Mouse (Mus musculus): ENCODE measurements around the gene Otop3. TPM values are rescaled to one million over a fixed set of nuclear protein-coding genes. Genes with fewer than 3 reads are reported as not detected.

Otop3 gene
- polyA plus RNA-seq, 1 experiment from 2014 or later = 0.11 TPM

DNA sequence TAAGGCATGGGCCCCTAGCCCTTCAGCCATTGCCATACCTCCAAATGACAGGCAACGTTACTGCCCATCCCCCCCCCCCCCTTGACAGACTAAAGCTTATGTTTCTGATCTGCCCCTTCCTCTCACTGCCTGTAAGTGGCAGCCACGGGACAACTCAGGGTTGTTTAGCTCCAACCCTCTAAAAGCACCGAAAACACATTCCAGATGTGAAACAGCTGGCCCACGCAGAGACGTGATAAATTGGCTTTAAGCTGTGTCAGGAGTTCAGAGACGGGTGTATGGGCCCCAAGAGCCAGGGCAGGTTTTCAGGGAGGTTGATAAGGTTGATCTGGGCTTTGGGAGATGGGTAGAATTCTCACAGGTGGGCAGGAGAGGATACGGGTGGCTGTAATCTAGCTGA, 11.0 kb downstream of the Otop3 start:
- no peak for ATAC-seq (ENCODE audit: low read depth)
- no peak overlapping the region for H3K4me3 ChIP-seq (ENCODE audit: low read depth, low read length)
- H3K9ac ChIP-seq (ENCODE audit: low read depth, low read length) = no peak overlapping the region
- H3K27me3 ChIP-seq (ENCODE audit: control insufficient read depth, insufficient read depth, low read depth, low read length) = peaks cover 18% of the 10 kb centered on the region
- H3K36me3 ChIP-seq (ENCODE audit: control insufficient read depth, insufficient read depth) = no peaks in the 10 kb centered on the region
- H3K4me2 ChIP-seq (ENCODE audit: low read depth, low read length) = no peak overlapping the region
- no peaks in the 10 kb centered on the region for H3K9me3 ChIP-seq (replicated peaks; ENCODE audit: control insufficient read depth, low read length)
- 31% methylated on average over 7 of the region's 7 CpGs for WGBS (ENCODE audit: insufficient replicate concordance)
- H3K4me1 ChIP-seq (ENCODE audit: control insufficient read depth, low read depth, low read length) = no peaks in the 10 kb centered on the region
- no peak overlapping the region for H3K27ac ChIP-seq (ENCODE audit: low read length)

DNA sequence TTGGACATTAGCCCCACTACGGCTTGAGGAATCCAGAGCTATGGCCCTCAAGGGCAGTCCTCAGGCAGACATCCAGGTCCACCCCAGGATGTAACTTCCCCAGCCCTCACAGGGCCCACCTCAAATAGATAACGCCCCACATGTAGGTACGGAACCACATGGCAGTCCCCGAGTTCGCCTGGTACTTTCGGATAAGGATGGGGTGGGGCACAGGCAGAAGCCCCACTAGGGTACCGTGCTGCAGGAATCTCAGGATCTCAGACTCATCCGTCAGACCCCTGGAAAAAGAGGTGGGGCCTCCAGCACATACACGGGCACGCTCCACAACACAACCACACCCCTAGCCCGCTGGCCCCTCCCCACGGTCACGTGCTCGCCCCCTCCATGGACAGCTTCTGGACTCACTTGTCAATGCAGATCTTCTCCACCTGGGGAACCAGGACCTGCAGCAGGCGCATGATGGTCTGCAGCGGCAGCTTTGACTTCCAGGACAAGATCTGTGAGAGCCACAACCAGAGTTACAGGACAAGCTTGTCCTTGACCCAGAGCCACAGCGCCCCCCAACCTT, 14.2 kb downstream of the Otop3 start:
- WGBS (ENCODE audit: insufficient replicate concordance) = 48% methylated on average over 17 of the region's 17 CpGs
- peaks cover 15% of the 10 kb centered on the region for H3K27me3 ChIP-seq (ENCODE audit: control insufficient read depth, insufficient read depth, low read depth, low read length)
- no peak for ATAC-seq (ENCODE audit: low read depth)
- H3K9ac ChIP-seq (ENCODE audit: low read depth, low read length) = no peak overlapping the region
- no peak overlapping the region for H3K27ac ChIP-seq (ENCODE audit: low read length)
- no peaks in the 10 kb centered on the region for H3K9me3 ChIP-seq (replicated peaks; ENCODE audit: control insufficient read depth, low read length)
- no peaks in the 10 kb centered on the region for H3K36me3 ChIP-seq (ENCODE audit: control insufficient read depth, insufficient read depth)
- no peaks in the 10 kb centered on the region for H3K4me1 ChIP-seq (ENCODE audit: control insufficient read depth, low read depth, low read length)
- no peak overlapping the region for H3K4me2 ChIP-seq (ENCODE audit: low read depth, low read length)
- H3K4me3 ChIP-seq (ENCODE audit: low read depth, low read length) = no peak overlapping the region

DNA sequence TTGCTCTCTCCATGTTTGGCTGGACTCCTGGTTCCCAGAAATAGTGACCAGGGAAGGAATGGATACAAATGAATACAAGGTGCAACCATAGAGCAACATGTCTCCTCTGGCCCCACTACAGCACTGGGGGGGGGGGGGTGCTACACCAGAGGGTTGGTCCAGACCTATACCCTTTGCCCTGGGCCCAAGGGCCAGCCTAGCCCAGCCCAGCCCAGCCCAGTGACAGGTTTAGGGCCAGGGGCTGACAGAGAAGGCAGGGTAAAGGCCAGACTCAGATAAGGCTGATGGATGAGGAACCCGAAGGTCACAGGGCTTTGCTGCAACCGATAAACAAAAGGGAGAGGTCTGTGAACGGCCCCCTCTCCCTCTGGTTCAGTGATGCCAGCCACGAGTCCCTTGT, 15.4 kb downstream of the Otop3 start:
- Histone ChIP-seq H3K9me3 (replicated peaks; ENCODE audit: control insufficient read depth, low read length) (no peaks in the 10 kb centered on the region), H3K27ac (ENCODE audit: low read length) (no peak overlapping the region), H3K4me2 (ENCODE audit: low read depth, low read length) (no peak overlapping the region), H3K4me3 (ENCODE audit: low read depth, low read length) (no peak overlapping the region), H3K4me1 (ENCODE audit: control insufficient read depth, low read depth, low read length) (no peaks in the 10 kb centered on the region), H3K27me3 (ENCODE audit: control insufficient read depth, insufficient read depth, low read depth, low read length) (peaks cover 4% of the 10 kb centered on the region; the same call in 1 of the 2 replicates), H3K36me3 (ENCODE audit: control insufficient read depth, insufficient read depth) (no peaks in the 10 kb centered on the region), H3K9ac (ENCODE audit: low read depth, low read length) (no peak overlapping the region)
- 31% methylated on average over 4 of the region's 4 CpGs for WGBS (ENCODE audit: insufficient replicate concordance)
- ATAC-seq (ENCODE audit: low read depth) = no peak

DNA sequence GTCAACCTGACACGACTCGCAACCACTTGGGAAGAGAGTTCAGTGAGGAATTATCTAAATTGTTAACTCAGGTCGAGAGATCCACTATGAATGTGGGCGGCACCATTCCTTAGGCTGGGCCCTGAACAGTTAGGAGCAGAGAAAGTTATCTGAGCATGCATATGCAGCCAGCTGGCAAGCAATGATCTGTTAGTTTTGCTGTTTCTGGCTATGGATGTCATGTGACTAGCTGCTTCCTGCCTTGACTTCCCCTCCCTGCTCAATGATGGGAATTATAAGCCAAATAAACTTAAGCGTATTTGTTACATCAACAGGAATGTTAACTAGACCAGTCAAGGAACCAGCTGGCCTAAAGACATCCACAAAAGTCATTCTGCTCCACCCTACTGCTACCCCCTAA, 18.8 kb downstream of the Otop3 start:
- no peak for ATAC-seq (ENCODE audit: low read depth)
- H3K9ac ChIP-seq (ENCODE audit: low read depth, low read length) = no peak overlapping the region
- no peak overlapping the region for H3K4me2 ChIP-seq (ENCODE audit: low read depth, low read length)
- no peaks in the 10 kb centered on the region; the same call in 1 of the 2 replicates for H3K27me3 ChIP-seq (ENCODE audit: control insufficient read depth, insufficient read depth, low read depth, low read length)
- no peaks in the 10 kb centered on the region for H3K4me1 ChIP-seq (ENCODE audit: control insufficient read depth, low read depth, low read length)
- 67% methylated on average over 5 of the region's 5 CpGs for WGBS (ENCODE audit: insufficient replicate concordance)
- H3K4me3 ChIP-seq (ENCODE audit: low read depth, low read length) = no peak overlapping the region
- H3K36me3 ChIP-seq (ENCODE audit: control insufficient read depth, insufficient read depth) = no peaks in the 10 kb centered on the region
- no peak overlapping the region for H3K27ac ChIP-seq (ENCODE audit: low read length)
- no peaks in the 10 kb centered on the region for H3K9me3 ChIP-seq (replicated peaks; ENCODE audit: control insufficient read depth, low read length)

DNA sequence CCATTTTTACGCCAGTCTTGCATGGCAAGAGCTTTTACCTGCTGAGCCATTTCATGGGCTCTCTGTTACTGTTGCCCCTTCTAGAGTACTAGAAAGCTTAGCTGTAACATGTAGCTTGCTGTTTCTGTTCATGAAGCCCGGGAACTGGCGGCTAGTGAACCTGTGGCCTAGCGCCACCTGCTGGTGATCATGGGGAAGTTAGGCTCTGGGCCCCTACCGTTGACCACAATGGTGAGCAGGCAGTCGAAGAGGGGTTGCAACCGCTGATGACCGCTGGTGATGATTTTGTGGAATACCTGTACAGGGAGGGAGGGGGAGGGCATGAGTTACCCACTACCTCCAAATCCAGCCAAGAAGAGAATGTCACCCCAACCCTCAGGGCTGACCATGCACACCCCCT, 19.7 kb downstream of the Otop3 start:
- WGBS (ENCODE audit: insufficient replicate concordance) = 6% methylated on average over 8 of the region's 8 CpGs

DNA sequence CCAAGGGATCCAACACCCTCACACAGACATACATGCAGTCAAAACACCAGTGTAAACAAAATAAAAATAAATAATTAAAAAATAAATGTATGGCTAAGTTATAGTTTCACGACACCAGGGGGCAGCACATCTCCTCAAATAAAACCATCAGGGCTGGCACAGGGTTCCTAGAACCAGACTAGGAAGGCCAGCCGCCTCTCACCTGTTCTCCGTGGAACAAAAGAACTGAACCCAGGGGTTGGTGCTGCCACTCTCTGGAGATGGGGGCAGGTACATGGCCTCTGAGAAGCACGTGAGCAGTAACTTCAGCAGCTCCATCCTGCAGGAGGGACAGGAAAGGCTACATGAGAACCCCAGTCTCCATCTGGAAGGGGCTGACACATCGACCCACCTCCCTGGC, 23.9 kb downstream of the Otop3 start:
- Histone ChIP-seq H3K36me3 (ENCODE audit: control insufficient read depth, insufficient read depth) (no peaks in the 10 kb centered on the region), H3K4me3 (ENCODE audit: low read depth, low read length) (no peak overlapping the region), H3K27ac (ENCODE audit: low read length) (no peak overlapping the region), H3K9ac (ENCODE audit: low read depth, low read length) (no peak overlapping the region), H3K9me3 (replicated peaks; ENCODE audit: control insufficient read depth, low read length) (no peaks in the 10 kb centered on the region), H3K4me2 (ENCODE audit: low read depth, low read length) (no peak overlapping the region), H3K27me3 (ENCODE audit: control insufficient read depth, insufficient read depth, low read depth, low read length) (no peaks in the 10 kb centered on the region), H3K4me1 (ENCODE audit: control insufficient read depth, low read depth, low read length) (no peaks in the 10 kb centered on the region)
- ATAC-seq (ENCODE audit: low read depth) = no peak
- WGBS (ENCODE audit: insufficient replicate concordance) = 13% methylated on average over 5 of the region's 5 CpGs

More for the DNA sequence above, 19.7 kb downstream of the Otop3 start:
- H3K9ac ChIP-seq (ENCODE audit: low read depth, low read length) = no peak overlapping the region
- H3K4me3 ChIP-seq (ENCODE audit: low read depth, low read length) = no peak overlapping the region
- ATAC-seq (ENCODE audit: low read depth) = no peak
- H3K36me3 ChIP-seq (ENCODE audit: control insufficient read depth, insufficient read depth) = no peaks in the 10 kb centered on the region
- no peak overlapping the region for H3K27ac ChIP-seq (ENCODE audit: low read length)
- no peaks in the 10 kb centered on the region; the same call in 1 of the 2 replicates for H3K27me3 ChIP-seq (ENCODE audit: control insufficient read depth, insufficient read depth, low read depth, low read length)
- H3K4me1 ChIP-seq (ENCODE audit: control insufficient read depth, low read depth, low read length) = no peaks in the 10 kb centered on the region
- H3K4me2 ChIP-seq (ENCODE audit: low read depth, low read length) = no peak overlapping the region
- H3K9me3 ChIP-seq (replicated peaks; ENCODE audit: control insufficient read depth, low read length) = no peaks in the 10 kb centered on the region

DNA sequence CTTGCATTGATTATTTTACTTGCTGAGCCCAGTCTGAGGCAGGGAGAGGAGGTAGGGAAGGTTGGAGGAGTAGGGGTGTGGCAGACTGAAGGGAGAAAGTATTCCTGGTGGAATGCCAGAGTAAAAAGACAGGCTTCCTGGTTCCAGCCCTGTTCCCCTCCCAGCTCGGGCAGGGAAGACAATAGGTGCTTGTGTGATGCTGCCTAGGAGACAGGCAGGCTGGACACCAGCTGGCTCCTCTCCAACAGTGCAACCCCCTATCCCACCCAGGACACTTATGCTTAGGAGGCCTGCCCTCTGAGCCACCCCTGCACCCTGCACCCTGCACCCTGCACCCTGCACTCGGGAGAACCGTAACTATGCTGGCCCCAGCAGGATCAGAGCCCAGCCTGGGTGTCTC, 24.8 kb downstream of the Otop3 start:
- Histone ChIP-seq H3K27ac (ENCODE audit: low read length) (no peak overlapping the region), H3K36me3 (ENCODE audit: control insufficient read depth, insufficient read depth) (no peaks in the 10 kb centered on the region), H3K4me1 (ENCODE audit: control insufficient read depth, low read depth, low read length) (no peaks in the 10 kb centered on the region), H3K4me2 (ENCODE audit: low read depth, low read length) (no peak overlapping the region), H3K9ac (ENCODE audit: low read depth, low read length) (no peak overlapping the region), H3K9me3 (replicated peaks; ENCODE audit: control insufficient read depth, low read length) (no peaks in the 10 kb centered on the region), H3K4me3 (ENCODE audit: low read depth, low read length) (no peak overlapping the region), H3K27me3 (ENCODE audit: control insufficient read depth, insufficient read depth, low read depth, low read length) (no peaks in the 10 kb centered on the region)
- WGBS (ENCODE audit: insufficient replicate concordance) = 40% methylated on average over 3 of the region's 3 CpGs
- no peak for ATAC-seq (ENCODE audit: low read depth)

DNA sequence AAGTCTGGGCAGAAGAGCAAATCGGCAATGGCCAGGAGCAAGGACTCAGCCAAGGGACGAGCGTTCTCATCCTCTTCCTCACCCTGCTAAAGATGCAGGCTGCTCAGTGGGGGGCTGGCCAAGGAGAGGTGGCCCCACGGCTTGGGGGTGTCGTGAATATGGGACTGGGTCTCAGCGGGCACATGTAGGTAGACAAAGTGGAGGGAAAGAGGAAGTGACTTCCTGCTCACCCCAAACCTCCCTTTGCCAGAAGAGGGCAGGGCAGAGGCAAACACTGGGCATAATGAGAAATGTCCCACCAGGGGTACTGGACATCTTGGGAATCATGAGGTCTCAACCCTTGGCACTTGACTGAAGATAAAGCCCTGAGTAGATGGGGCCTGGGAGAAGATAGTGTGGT, 25.2 kb downstream of the Otop3 start:
- Histone ChIP-seq H3K27ac (ENCODE audit: low read length) (no peak overlapping the region), H3K36me3 (ENCODE audit: control insufficient read depth, insufficient read depth) (no peaks in the 10 kb centered on the region), H3K9ac (ENCODE audit: low read depth, low read length) (no peak overlapping the region), H3K27me3 (ENCODE audit: control insufficient read depth, insufficient read depth, low read depth, low read length) (no peaks in the 10 kb centered on the region), H3K9me3 (replicated peaks; ENCODE audit: control insufficient read depth, low read length) (no peaks in the 10 kb centered on the region), H3K4me2 (ENCODE audit: low read depth, low read length) (no peak overlapping the region), H3K4me1 (ENCODE audit: control insufficient read depth, low read depth, low read length) (no peaks in the 10 kb centered on the region), H3K4me3 (ENCODE audit: low read depth, low read length) (no peak overlapping the region)
- 49% methylated on average over 6 of the region's 6 CpGs for WGBS (ENCODE audit: insufficient replicate concordance)
- ATAC-seq (ENCODE audit: low read depth) = no peak

DNA sequence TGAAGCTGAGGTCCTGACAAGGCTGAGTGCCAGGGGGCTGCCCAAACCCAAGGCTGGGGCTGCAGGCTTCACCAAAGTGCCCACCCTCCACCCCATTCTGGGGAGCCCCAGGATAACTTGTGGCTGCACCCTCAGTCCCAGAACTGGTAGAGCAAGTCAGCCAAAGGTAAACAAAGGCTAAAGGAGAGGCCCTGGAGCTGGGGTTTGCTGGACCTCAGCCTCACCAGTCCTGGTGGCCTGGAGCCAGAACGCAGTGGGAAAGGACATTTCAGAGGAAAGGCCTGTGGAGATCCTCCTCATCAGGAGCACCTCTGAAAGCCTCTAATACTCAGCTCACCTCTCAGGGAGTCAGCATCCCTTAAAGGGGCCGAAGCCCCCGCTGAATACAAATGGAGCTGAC, 29.6 kb downstream of the Otop3 start:
- Histone ChIP-seq H3K27me3 (ENCODE audit: control insufficient read depth, insufficient read depth, low read depth, low read length) (peaks cover 31% of the 10 kb centered on the region), H3K4me2 (ENCODE audit: low read depth, low read length) (no peak overlapping the region), H3K9me3 (replicated peaks; ENCODE audit: control insufficient read depth, low read length) (no peaks in the 10 kb centered on the region), H3K4me3 (ENCODE audit: low read depth, low read length) (no peak overlapping the region), H3K36me3 (ENCODE audit: control insufficient read depth, insufficient read depth) (no peaks in the 10 kb centered on the region), H3K4me1 (ENCODE audit: control insufficient read depth, low read depth, low read length) (peaks cover 4% of the 10 kb centered on the region), H3K9ac (ENCODE audit: low read depth, low read length) (no peak overlapping the region), H3K27ac (ENCODE audit: low read length) (no peak overlapping the region)
- no peak for ATAC-seq (ENCODE audit: low read depth)
- 77% methylated on average over 3 of the region's 3 CpGs for WGBS (ENCODE audit: insufficient replicate concordance)

Data from liver, embryonic 16.5 days (tissue).